Mouse (Mus musculus): ENCODE measurements at regions not wholly inside any gene's neighbourhood (a gene's known extent, or its start where the extent isn't known, plus 50 kb on each side); places are given as distances from the start of the nearest gene placed in this dataset.

- no peak for DNase-seq (ENCODE audit: low spot score in 2 of 2)
Measured at GRCm38 (mm10) chr10:120556116-120556515, 79.8 kb upstream of the Hmga2 start.

DNA sequence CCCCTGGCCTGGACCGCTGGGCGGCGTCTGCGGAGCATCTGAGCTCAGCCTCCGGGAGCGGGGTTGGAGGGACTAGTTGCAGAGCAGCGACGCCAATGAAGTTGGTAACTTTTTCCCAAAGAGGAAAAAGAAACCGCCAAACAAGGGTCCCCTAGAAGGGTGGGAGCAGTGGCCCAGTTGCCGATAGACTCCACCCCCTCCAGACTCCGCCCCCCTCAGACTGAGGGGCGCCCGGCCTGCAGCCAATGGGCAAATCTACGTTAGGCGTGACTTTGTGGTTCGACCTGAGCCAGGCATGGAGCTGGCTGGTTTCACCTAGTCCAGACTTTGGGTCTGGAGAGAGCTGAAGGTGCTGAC lies 76.8 kb upstream of the Hmga2 start:
- no peak for DNase-seq (ENCODE audit: low spot score in 2 of 2)

DNA sequence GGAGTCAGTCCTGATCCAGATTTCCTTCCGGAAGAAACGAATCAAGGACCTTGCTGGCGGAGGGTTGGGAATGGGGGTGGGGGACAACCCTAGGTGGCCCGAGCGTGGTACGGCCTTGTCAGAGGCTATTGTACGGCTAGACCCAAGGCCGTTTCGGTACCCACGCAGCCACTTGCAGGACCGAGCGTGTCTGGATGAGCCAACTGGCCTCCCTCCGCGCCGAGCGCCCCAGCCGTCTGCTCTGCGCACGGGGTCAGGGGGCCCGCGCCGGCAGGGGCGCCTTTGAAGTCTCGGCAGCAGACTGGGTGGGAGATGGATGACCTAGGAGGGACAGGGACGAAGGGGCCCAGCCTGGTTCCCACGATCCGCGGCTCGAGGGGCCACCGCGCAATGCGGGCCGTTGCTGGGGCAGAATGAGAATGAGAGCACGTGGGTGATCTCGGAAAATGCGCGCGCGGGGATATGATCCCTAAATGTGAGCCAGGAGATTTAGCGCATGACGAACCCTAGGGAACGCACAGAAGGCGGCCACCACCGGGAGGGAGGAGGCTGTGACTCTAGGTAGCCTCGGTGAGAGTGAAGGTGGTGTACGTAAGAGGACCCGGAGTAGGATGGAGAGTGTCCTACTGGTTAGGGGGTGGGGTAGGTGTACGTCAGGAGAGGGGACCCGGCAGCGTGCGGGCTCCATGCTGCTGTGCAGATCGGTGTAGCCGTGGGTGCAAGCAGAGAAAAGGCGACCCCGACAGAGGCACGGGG lies 76.2 kb upstream of the Hmga2 start:
- peak; percentile 2 to 5 for DNase-seq (ENCODE audit: low spot score in 2 of 2)

DNA sequence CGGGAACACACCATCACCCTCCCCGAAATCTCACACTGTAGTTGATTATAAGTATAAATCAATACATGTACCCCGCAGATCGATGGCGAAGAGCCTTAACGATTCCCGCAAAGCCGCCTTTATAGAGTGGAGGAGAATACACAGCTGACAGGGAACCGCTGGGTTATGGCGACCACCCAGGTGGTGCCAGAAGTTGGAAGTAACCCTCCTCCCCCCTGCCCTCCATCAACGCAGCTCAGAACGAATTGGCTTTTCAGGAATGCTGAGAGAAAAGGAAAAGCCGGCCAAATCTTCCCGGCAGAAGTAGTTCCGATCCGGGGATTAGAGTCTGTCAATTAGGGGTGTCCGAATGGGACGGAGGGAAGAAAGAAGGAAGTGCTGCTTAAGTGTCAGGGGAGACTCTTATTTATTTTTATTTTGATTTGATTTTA lies 75.6 kb upstream of the Hmga2 start:
- peak in 1 of 2 experiments; percentile 4 for DNase-seq (ENCODE audit: low spot score in 2 of 2)

DNA sequence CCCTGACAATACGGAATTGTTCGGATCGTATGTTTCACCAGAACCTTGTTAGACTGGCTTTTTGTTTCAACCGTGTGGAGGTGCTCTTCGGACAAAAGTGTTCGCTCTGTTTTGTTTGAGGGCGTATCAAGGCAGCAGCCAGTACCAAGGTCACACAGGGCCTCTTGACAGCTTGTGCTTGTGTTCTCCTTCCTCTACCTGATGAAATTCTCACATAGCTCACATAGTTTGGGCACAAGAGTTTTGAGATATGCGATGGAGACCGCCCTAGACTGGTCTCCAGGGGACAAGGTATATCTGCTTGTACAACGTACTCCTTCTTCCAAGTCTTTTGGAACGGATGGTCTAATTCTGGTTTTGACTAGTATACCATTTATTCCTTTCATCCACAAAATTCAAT lies 70.9 kb upstream of the Hmga2 start:
- no peak for DNase-seq (ENCODE audit: low spot score in 2 of 2)

GRCm38 (mm10) chr10:120541618-120542017 lies 65.3 kb upstream of the Hmga2 start:
- DNase-seq (ENCODE audit: low spot score in 2 of 2): no peak

- DNase-seq (ENCODE audit: low spot score in 2 of 2): no peak
Measured at GRCm38 (mm10) chr10:120538561-120538960, 62.3 kb upstream of the Hmga2 start.

DNA sequence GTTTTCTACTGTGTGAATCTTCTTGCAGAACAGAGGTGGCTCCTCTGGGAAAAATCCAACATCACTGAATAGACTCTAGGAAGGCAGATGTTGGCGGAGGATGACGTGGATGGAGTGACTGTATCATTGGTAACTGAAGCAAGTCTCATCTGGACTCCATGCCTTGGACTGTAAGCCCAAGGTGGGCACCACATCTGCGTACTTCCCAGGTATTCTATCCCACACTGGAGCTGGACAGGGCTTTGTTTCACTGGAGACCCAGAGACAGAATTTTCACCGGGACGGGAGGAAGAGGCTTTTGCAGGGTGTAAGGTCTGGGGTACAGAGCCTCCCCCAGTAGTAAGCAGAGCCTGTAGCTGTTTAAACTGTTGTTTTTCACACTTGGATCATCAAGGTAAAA lies 52.1 kb upstream of the Hmga2 start:
- no peak for DNase-seq (ENCODE audit: low spot score in 2 of 2)

GRCm38 (mm10) chr10:120527951-120528350 lies 51.7 kb upstream of the Hmga2 start:
- no peak for DNase-seq (ENCODE audit: low spot score in 2 of 2)

DNA sequence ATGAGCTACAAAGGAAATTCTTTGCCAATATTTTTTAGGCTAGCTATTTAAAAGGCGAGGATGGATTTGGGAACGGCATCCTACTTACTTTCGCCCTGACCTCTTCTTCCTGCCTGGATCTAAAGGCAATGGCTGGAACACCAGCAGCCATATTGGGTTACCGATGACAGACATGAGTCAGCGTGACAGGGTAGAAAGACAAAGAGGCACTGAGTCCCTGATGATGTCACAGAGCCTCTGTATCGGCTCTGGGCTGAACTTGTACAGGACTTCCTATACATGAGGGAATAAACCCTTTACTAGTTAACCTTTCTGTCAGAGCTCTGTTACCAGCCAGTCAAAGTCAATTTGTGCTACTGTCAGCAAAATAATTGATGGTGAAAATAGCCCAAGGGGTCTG lies 50.7 kb upstream of the Hmga2 start:
- DNase-seq (ENCODE audit: low spot score in 2 of 2): no peak

Data from frontal cortex, postnatal 25 days (tissue).